Comparison of ENCODE assay signal across 8 mouse cellular contexts in the genomic region with DNA sequence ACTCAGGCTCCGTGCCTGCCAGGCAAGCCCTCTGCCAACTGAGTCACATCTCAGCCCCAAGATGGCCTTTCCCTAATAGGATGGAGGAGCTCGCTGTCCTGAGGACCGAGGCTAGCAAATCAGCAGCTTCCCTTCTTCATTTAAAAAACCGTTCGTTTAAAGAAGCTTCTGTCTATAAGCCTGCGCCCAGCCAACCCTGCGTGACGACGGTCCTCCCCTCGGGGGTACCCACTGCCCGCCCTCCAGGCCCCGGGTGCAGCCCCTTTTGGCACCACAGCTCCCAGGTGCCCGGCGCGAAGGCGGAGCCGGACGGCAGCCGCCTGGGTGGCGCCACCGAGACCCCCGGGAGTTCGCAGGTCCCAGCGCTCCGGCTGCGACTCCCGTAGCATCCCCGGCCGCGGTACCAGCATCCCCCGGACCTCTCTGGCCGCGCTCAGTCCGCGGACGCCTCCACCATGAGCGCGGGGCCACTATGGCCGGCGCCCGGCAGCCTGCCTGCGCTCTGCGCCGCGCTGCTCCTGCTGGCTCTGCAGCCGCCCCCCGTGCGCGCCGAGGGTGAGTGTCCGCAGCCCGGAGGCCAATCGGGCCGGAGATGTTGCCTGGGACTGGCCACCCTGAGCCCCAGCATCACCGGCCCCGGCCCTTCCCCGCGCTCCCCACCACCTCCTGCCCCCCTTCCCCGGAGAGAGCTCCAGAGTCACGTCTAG. TPM values are rescaled to one million over a fixed set of nuclear protein-coding genes. Genes with fewer than 3 reads are reported as not detected.
DNase-seq lines count a peak whose midpoint lies in the region; ATAC-seq lines count a peak whose summit lies in the region.

TSS of gene Susd5 (plus strand) at position 51 of the 707 bp plus-strand sequence.

- H3K4me3 ChIP-seq in embryonic facial prominence, embryonic 10.5 days = peak within 1 kb of the TSS; percentile 68
- peak within 1 kb of the TSS; percentile 50 for H3K4me3 ChIP-seq in hindbrain, embryonic 11.5 days (ENCODE audit: low read depth, low read length)
- peak within 1 kb of the TSS; percentile 48 for H3K4me3 ChIP-seq in midbrain, embryonic 16.5 days (ENCODE audit: low read depth, low read length)

- peak in 1 of 2 experiments; percentile 12 for DNase-seq in left cerebral cortex, postnatal 14 days (ENCODE audit: low spot score in 2 of 2)
- no peak for DNase-seq in left cerebral cortex, postnatal 4 days
- peak; percentile 65 for DNase-seq in embryonic facial prominence, embryonic 10.5 days (ENCODE audit: low spot score)
- peak; percentile 52 for DNase-seq in hindbrain, embryonic 11.5 days (ENCODE audit: low spot score)
- DNase-seq in adrenal gland, adult 2 months = no peak
- DNase-seq in urinary bladder, adult 2 months (ENCODE audit: low spot score) = no peak
- DNase-seq in thymus, postnatal 10 days (ENCODE audit: low spot score in 2 of 2) = no peak

- intact Hi-C loops in left cerebral cortex, postnatal 14 days (cut with DNase I) = loop anchor here (10.0 kb wide), 1 partner anchor 58 kb away; no protein-coding TSS in a partner anchor
- intact Hi-C loops in left cerebral cortex, postnatal 4 days (cut with DNase I) = no loop called here

- peak within 1 kb of the TSS; percentile 77 for H3K27ac ChIP-seq in embryonic facial prominence, embryonic 10.5 days (replicated peaks)
- H3K27ac ChIP-seq in hindbrain, embryonic 11.5 days (ENCODE audit: low read depth, low read length) = no peak within 1 kb of the TSS
- no peak within 1 kb of the TSS for H3K27ac ChIP-seq in midbrain, embryonic 16.5 days (ENCODE audit: low read length)

- H3K9ac ChIP-seq in hindbrain, embryonic 11.5 days (ENCODE audit: low read depth, low read length) = peak within 1 kb of the TSS; percentile 53
- H3K9ac ChIP-seq in midbrain, embryonic 16.5 days (ENCODE audit: low read depth, low read length) = peak within 1 kb of the TSS; percentile 60

- H3K27me3 ChIP-seq in embryonic facial prominence, embryonic 10.5 days (replicated peaks; ENCODE audit: low read depth, poor library complexity, severe bottlenecking) = peaks cover 55% of the 10 kb centered on the region
- H3K27me3 ChIP-seq in hindbrain, embryonic 11.5 days (ENCODE audit: control insufficient read depth, insufficient read depth, low read length) = peaks cover 22% of the 10 kb centered on the region
- peaks cover 14% of the 10 kb centered on the region for H3K27me3 ChIP-seq in midbrain, embryonic 16.5 days (ENCODE audit: control insufficient read depth, insufficient read depth, low read depth, low read length)

- peaks cover 16% of the 10 kb centered on the region for H3K4me1 ChIP-seq in embryonic facial prominence, embryonic 10.5 days
- H3K4me1 ChIP-seq in hindbrain, embryonic 11.5 days (replicated peaks; ENCODE audit: control insufficient read depth, insufficient read depth, low read length) = no peaks in the 10 kb centered on the region
- 0 out of 2 replicates have a peak, but pooled peaks cover 2% of the 10 kb centered on the region for H3K4me1 ChIP-seq in midbrain, embryonic 16.5 days (ENCODE audit: control insufficient read depth, insufficient read depth, low read length)

- H3K36me3 ChIP-seq in embryonic facial prominence, embryonic 10.5 days (replicated peaks) = no peaks in the 10 kb centered on the region
- H3K36me3 ChIP-seq in hindbrain, embryonic 11.5 days (ENCODE audit: control insufficient read depth, insufficient read depth, low read length) = no peaks in the 10 kb centered on the region
- H3K36me3 ChIP-seq in midbrain, embryonic 16.5 days (ENCODE audit: control insufficient read depth, insufficient read depth, low read length) = no peaks in the 10 kb centered on the region

- peak; percentile 81 for ATAC-seq in hindbrain, embryonic 11.5 days (ENCODE audit: low FRiP score)
- ATAC-seq in midbrain, embryonic 16.5 days = peak; percentile 60

- no peaks in the 10 kb centered on the region for H3K9me3 ChIP-seq in embryonic facial prominence, embryonic 10.5 days
- no peaks in the 10 kb centered on the region for H3K9me3 ChIP-seq in hindbrain, embryonic 11.5 days (ENCODE audit: control insufficient read depth, low read length)
- H3K9me3 ChIP-seq in midbrain, embryonic 16.5 days (replicated peaks; ENCODE audit: control insufficient read depth, low read length, poor library complexity, severe bottlenecking) = no peaks in the 10 kb centered on the region

- H3K4me2 ChIP-seq in hindbrain, embryonic 11.5 days (replicated peaks; ENCODE audit: low read depth, low read length) = peak within 1 kb of the TSS; percentile 92
- H3K4me2 ChIP-seq in midbrain, embryonic 16.5 days (ENCODE audit: low read length) = peak within 1 kb of the TSS; percentile 76

- WGBS in embryonic facial prominence, embryonic 10.5 days = under 1% methylated on average over 60 of the region's 60 CpGs
- 1% methylated on average over 59 of the region's 60 CpGs for WGBS in hindbrain, embryonic 11.5 days
- under 1% methylated on average over 57 of the region's 60 CpGs for WGBS in midbrain, embryonic 16.5 days

RNA-seq across cellular contexts. Expression of gene Susd5, which starts in this region (rescaled TPM):
- 10 to 100 TPM; 12.7 to 16.9 TPM for total RNA-seq in left cerebral cortex, postnatal 14 days (2021)
- 1 to 10 TPM; 1.6 to 1.9 TPM for total RNA-seq in left cerebral cortex, postnatal 4 days (2021)
- 0.77 and 0.80 TPM in 2 replicates for polyA plus RNA-seq in embryonic facial prominence, embryonic 10.5 days (2016; fragmentation: Nextera tagmentation; extraction: Ambion mirVana)
- 0.63 and 0.90 TPM in 2 replicates for polyA plus RNA-seq in hindbrain, embryonic 11.5 days (2014; fragmentation: Nextera tagmentation; extraction: Ambion mirVana)
- 0.55 and 0.72 TPM in 2 replicates for polyA plus RNA-seq in midbrain, embryonic 16.5 days (2015; fragmentation: Nextera tagmentation; extraction: Ambion mirVana)
- under 1 TPM in 1 of 2 experiments, not detected in 1; 0.31 TPM for total RNA-seq in adrenal gland, adult 2 months (2021)
- 0.29 TPM in 2 replicates for polyA plus RNA-seq in adrenal gland, adult 2 months (2012; rRNA removed)
- 0.62 and 0.87 TPM in 2 replicates for polyA plus RNA-seq in urinary bladder, adult 2 months (2012; rRNA removed)

Comparison
In these comparisons a context has a peak if more than half of its experiments do, and no peak if none do; other contexts are left out.
1. RNA of gene Susd5 (total RNA-seq): 12.7 to 16.9 TPM in left cerebral cortex, postnatal 14 days; 1.6 to 1.9 TPM in left cerebral cortex, postnatal 4 days and 0.31 TPM in adrenal gland, adult 2 months; every median in the first group is over 4 times any median in the second.
2. Peak in DNase-seq, H3K4me3 ChIP-seq and H3K27ac ChIP-seq in embryonic facial prominence, embryonic 10.5 days; RNA of the gene not detected or under 1 TPM.
3. Peak in DNase-seq, ATAC-seq, H3K4me3 ChIP-seq, H3K9ac ChIP-seq and H3K4me2 ChIP-seq in hindbrain, embryonic 11.5 days; RNA of the gene not detected or under 1 TPM.
4. Peak in ATAC-seq, H3K4me3 ChIP-seq, H3K9ac ChIP-seq and H3K4me2 ChIP-seq in midbrain, embryonic 16.5 days; RNA of the gene not detected or under 1 TPM.
5. Peak in every context shown above with its lines, with median percentiles within 50 percentile points of each other: H3K4me3 ChIP-seq.